Mouse (Mus musculus) embryo, embryonic 10.5 days (tissue): ENCODE results near the gene Daglb.
A peak's percentile ranks its signal among the peaks of the same experiment; 100 is the strongest.

ENCODE experiments used
- DNase-seq: peaks from one replicate; pipeline ENCODE4 v3.0.0-alpha.2; 2015; ENCODE audit warnings: low spot score

Gene Daglb

DNA sequence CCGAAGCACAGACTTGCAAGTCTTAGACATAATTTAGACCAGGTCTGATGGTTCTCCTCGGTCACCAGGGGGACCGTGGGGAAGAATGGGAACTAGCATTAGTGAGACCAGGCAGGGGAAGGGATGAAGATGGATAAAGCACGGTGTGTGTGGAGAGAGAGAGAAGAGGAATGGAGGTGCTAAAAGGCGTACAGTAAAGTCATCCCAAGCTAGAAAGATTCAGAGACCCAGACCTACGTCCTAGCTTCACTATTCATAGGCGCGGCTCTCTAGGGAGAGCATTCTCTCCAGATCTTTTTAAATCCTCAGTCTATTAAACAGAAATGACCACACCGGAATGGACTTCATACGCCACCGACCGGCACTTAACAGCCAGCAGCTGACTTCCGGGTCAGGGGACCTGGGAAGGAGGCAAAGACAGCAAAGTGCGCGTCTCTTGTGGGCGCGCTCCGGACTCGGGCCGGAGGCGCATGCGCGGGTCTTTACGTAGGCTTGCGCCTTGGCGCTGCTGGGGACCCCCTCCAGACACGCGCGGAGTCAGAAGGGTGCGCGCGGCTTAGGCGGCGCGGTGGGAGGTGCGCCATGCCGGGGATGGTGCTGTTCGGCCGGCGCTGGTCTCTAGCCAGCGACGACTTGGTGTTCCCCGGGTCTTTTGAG is at the start of gene Daglb:
Daglb (plus strand) TSS at position 485 of the 657 bp plus-strand sequence.
- DNase-seq, result peak; percentile 95

DNA sequence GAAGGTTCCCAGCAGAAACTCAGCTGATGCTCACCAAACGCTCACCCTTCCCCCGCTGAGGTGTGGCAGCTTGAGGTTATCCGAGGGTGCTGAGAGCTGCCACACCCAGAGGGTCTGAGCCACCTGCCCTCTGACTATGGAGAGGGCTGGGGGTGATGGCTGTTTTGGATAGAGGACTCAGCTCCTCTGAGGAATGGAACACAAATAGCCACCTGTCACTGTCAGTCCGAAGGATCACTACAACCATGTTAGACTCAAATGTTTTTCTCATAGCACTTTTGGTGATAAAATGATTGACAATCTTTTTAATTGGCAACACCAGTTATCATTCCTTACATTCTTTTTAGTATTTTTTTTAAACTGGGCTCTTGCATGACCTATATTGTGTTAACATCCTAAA is 42.9 kb upstream of the Daglb start:
- no peak for DNase-seq

DNA sequence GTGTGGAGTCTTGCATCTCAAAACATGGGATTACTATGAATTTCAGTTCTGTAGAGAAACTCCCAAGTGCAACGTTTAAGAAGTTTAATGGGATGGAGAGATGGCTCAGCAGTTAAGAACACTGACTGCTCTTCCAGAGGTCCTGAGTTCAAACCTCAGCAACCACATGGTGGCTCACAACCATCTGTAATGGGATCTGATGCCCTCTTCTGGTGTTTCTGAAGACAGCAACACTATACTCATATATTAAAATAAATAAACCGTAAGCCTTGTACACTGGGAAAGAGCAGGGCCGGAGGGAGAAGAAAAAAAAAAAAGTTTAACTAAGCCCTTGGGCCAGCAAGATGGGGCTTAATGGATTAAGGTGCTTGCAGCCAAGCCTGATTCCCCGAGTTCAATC is 41.4 kb upstream of the Daglb start:
- no peak for DNase-seq

DNA sequence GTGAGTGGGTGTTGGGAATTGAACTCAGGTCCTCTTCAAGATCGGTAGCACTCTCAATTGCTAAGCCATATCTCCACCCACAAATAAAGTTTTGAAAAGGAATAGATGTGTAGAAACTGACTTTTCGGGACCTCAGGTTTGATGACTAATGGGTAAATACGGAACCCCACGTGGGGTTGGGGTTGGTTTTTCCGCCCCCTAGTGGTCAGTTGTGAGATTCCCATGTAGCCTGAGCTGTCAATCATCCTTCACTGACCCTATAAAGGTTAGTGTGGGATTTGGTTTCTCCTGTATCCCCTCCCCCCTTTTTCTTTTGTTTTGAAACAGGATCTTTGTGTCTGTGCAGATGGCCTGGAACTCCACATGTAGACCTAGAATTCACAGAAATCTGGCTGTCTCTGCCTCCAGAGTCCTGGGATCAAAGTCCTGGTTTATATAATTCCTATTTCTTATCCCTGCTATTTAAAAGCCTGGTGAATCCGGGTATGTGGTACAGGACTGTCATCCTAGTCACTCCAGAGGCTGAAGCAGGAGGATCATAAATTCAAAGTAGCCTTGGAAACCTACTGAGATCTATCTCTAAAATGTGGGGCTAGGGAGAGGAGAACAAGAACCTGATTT is 40.4 kb upstream of the Daglb start:
- peak; percentile 79 for DNase-seq

DNA sequence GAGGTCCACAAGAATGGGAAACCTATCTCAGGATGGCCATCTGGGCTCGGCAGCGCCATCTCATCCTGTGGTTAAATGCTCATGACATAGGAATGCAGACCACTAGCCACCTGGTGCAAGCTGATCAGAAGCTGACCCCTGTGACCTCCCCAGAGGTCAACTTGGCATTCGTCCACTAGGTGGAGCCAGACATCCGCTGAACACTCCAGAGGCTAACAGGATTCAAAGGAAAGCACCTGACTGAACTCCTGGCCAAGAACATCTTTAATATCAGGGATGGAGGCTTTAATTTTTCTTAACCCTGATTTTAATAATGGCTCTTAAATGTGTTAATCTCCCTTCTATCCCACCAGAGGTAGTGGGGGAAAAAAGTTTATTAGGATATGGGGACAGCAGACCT is 30.0 kb upstream of the Daglb start:
- DNase-seq, result peak; percentile 88

DNA sequence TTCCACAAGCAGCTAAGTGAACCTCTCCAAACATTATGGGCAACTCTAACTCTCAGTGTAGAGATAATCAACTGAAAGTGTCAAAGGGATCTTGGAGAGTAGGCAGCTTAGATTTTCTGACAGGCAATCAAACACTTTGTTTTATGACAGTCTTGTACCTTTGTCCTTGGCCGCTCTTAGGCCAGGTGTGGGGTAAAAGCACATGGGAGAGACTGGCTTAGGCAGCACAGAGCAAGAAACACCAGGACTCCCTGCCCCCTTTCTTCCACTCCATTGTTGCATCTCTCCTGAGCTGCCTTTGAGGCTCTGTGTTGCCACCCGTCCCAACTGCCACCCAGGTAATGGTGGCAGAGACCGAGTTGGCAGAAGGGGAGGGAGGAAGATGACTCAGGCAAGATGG is 23.1 kb upstream of the Daglb start:
- no peak for DNase-seq

DNA sequence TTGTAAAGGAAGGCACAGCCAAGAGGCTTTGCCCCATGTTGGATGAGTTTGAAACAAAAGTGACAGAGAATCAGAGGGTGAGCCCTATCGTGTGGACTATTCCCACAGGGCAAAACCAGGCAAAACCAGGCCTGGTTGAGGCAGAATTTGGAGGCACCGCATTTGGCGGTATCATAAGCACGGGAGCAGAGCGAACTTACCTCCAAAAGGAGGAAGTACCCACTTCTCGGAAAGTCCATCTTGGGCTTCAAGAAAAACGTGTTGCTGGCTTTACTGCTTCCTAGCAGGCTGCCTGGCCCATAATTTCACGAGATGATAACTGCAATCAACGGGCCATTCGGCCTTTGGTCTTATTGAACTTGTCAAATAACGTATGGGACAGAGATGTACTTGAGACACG is 22.6 kb upstream of the Daglb start:
- no peak for DNase-seq

DNA sequence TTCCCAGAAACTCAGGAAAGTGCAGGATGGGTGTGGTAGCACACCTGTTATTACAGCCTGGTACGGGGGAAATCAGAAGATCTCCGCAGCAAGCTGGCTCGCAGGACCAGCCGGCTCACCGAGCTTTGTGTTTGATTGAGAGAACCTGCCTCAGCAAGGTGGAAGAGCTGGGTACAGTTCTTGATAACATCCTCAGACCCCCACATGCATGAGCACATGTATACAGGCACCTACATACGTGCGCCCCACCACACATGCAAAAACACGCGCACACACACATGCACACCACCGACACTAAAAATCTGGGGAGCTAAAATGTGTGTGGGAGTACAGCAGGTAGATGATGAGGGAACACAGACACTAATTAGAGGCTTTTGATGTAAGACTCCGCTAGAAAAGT is 713 bp upstream of the Daglb start:
- DNase-seq, result no peak

DNA sequence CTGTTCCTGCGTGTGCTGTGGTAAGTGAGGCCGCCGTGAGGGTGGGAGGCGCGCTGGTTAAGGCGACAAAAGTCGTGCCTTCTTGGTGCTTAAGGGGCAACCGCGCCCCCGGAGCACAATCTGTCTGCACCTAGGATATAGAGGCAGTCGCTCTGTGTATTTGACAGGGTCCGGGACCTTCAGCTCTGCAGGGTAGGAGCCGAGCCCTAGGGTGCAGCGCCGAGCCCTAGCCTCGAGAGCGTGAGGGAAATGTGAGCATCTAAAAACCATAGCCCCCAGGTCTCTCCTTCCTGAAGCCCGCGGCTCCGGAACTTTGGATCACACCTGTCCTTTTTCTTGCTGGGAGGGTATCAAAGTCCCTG is 354 bp downstream of the Daglb start:
- DNase-seq, result no peak

DNA sequence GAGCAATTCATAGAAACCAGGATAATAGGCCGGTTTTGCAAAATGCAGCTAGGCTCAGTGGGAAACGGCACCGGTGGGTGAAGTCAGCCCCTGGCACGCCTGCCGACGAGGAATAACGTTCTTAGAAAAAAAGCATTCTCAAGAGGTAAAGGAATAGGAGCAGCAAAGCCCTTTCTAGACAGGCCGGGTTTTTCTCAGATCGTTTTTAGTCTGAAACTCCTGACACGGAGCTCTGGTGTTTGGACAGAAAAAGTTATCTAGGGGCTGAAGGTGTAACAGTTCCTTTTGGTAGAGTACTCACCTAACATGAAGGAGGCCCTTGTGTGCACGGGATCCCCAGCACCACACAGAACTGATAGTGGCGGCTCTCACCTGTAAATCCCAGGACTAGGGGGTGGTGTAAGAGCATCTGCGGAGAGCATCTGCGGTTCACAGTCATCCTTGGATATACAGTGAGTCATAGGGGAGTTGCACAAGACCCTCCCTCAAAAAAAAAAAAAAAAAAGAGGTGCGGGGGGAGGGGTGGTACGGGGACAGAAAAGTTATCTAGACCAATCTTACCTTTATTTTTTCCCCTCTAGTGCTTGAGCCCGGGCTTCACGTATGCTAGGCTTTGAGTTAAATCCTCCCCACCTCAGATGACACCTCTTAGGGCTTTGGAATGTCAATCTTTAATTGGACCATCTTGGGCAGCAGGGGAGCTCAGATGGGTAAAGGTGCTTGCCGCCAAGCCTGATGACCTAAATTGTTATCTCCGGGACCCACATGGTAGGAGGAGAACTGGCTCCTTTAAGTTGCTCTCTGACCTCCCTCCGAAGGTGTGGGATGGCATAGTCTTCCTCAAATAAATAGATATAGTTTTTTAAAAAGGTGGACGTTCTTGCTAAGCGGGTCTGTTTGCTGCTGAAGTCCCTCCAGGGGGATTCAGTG is 1.0 kb downstream of the Daglb start:
- DNase-seq, result peak; percentile 4

DNA sequence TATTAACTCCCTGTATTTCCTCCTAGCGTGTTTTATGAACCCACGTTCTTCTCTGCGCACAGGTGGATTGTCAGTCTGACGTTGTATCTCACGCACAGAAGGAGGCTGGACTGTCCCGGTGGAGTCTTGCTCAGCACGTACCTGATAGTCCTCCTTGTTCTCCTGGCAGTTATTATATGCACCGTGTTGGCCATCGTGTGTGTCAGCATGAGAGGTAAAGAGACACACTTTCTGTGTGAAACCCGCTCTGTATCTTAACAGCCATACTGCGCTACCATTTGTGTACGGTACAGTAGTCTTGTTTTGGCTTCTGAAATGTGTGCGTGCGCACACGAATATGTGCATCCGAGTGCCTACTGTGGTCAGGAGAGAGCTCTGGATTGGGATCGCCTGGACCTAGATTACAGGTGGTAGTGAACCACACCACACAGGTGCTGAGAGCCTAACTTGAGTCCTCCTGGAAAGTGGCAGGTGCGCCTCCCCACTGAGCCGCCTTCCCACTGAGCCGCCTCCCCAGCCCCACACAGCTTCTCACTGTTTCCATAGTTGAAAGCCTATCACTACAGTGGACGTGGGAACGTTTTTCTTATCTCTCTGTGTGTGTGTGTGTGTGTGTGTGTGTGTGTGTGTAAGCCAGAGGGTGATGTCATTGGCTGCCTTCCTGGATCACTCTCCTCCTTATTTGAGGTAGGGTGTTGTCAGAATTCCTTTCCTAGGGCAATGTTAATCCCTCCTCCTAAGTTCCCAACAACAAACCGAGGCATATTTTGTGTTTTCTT is 2.7 kb downstream of the Daglb start:
- DNase-seq, result no peak

DNA sequence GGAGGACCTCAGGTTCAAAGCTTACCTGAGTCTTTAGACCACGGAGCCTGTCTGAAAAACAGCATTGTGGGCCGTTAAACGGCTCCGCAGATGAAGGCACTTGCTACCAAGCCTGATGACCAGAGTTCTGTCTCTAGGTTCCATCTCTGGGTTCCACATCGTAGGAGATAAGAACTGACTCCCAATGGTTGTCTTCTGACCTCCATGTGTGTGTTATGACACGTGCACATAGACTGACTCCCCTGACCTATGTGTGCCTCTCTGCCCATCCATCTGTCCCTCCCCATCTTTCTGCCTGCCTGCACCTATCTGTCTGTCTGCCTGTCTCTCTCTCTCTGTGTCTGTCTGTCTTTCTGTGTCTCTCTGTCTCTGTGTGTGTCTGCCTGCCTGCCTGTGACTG is 3.5 kb downstream of the Daglb start:
- no peak for DNase-seq

DNA sequence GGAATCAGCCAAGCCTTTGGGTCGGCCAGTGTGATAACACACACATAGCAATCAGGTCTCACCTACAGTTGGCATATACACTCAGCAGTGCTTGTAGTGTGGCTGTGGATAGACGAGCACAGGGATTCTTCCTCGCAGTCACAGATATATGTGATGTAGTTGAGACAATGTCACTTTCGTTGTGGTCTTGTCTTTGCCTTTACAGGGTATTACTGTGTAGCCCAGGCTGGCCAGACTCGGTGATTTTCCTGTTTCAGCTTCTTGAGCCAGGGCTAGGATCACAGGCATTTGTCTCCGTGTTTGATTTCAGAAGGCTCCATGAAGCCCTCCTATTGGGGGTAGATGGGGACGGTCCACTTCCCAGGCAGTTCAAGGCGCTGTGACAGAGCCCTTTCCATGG is 5.2 kb downstream of the Daglb start:
- DNase-seq, result no peak

DNA sequence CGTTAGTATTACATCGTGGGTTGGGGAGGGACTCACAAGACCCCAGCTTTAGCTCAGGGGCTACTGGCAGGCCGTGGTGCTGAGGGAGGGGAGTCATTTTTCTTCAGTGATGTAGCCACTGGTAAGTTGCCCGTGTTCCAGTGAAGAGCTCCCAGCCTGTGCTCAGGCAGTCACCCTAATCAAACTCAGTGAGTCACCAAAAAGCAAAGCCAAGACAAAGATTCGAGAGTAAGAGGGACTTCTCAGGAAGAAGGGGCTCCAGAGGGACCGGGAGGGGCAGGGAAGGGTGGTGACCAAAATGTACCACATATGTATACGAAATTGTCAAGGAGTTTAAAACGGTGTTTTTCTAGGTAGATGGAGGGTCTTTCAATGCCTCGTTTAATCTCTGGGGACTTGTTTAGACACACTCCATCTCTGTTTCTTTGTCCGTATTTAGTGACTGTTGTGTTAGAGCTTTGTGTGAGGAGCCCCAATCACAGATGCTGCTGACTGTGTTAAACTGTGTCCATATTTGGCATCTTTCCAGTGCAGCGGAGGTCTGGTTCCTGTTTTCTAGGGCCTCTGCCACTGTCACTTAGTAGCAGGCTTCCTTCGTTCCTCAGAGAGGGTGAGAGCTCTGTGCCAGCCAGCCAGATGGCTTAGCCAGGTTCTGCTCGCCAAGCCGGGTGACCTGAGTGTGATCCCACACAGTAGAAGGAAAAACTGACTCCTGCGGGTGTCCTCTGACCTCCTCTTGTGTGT is 6.2 kb downstream of the Daglb start:
- DNase-seq, result peak; percentile 3

DNA sequence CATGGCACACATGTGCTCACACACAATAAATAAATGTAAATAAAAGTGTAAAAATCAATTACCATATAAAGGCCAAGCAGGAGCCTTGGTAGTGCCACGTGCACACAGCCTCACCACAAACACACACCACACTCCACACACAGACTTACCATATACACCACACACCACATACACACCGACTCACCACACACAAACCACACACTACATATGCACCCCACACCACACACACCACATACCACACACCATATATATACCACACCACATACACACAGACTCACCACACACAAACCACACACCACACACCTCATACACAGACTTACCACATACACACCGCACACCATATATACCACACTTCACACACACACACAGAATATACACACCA is 6.8 kb downstream of the Daglb start:
- no peak for DNase-seq

DNA sequence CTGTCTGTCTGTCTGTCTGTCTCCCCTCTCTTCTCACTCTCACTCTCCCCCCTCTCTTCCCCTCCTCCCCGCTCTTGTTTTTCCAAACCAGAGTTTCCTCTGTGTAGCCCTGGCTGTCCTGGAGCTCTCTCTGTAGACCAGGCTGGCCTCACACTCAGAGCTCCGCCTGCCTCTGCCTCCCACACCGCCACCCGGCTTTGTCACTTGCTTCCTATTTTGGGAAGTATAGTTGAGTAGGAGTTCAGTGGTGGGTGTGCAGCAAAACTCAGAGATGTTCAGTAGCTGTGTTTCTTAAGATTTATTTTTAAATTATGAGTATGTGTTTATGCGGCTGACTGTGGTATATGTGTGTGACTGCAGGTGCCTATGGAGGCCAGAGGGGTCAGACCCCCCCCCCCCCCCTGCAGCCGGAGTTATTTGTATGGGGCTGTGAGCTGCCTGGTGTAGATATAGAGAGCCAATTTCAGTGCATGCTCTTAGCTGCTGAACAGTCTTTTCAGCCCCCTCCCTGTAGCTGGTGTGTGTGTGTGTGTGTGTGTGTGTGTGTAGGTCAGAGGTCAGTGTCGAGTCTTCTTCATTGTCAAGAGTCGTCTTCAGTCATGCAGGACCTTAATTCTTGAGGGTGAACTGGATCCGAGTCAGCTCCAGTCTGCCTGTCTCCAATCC is 7.7 kb downstream of the Daglb start:
- DNase-seq, result no peak

DNA sequence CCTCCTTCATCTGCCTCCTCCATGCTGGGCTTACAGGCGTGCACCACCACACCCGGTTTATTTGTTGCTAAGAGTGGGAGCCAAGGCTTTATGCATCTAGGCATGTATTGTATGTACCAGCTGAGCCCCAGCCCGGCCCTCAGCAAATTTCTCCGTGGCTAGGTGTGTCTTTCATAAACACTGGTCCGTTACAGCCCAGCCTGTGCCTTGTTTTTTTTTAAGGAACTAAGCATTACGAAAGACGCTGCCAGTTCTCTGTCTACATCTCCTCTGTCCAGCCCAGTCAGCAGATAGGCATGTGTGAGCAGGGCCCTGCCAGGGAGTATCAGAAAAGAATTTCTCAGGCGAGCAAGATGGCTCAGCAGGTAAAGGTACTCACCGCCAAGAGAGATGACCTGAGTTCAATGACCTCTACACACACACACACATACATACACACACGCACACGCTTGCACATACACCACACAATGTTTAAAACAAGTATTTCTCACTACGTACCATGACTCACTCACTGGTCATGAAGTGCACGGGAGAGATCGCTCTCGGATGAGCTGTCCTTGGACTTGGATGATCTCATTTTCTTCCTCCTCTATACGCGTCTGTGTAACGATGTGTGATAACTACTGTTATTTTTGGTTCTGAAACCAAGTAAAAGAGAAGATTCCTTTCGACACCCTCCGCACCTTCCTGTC is 10.9 kb downstream of the Daglb start:
- no peak for DNase-seq

DNA sequence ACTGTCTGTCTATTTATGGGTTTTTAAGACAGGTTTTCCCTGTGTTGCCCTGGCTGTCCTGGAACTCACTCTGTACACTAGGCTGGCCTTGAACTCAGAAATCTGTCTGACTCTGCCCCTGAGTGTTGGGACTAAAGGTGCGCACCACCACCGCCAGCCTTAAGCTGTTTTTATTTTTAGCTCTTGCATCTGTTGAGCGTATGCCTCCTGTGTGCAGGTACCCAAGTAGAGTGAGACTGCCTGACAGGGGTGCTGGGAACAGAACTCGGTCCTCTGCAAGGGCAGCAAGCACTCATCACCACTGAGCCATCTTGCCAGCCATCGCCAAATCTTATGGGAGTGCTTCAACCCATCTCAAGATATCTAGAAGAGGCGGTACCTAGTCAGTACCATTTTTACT is 11.6 kb downstream of the Daglb start:
- no peak for DNase-seq

DNA sequence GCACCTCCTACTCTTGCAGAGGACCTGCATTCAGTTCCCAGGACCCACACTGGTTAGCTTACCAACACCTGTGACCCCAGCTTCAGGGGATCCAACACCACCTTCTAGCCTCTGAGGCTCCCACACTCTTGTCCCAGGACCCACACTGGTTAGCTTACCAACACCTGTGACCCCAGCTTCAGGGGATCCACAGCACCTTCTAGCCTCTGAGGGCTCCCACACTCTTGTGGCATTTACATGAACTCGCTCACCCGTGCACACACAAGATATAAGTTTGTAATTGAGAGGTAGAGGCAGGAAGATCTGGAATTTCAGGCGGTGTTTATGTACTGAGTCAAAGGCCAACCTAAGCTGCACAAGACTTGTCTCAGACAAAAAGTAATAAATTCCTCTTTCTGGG is 13.5 kb downstream of the Daglb start:
- no peak for DNase-seq

DNA sequence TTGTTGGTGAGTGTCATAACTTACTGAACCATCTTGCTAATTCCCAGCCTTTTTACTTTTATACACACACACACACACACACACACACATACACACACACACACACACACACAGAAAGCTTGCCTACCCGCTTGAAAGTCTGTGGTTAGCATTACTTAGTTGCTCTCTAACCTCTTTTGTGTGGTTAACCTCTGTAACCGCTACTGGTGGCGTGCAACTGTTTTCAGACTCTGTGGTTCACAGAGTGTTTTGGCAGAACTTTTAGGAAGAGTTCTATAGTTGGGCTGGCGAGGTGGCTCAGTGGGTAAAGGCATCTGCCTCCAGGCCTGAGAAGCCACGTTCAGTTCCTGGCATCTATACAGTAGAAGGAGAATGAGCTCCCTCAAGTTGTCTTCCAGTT is 20.6 kb downstream of the Daglb start:
- DNase-seq, result no peak

DNA sequence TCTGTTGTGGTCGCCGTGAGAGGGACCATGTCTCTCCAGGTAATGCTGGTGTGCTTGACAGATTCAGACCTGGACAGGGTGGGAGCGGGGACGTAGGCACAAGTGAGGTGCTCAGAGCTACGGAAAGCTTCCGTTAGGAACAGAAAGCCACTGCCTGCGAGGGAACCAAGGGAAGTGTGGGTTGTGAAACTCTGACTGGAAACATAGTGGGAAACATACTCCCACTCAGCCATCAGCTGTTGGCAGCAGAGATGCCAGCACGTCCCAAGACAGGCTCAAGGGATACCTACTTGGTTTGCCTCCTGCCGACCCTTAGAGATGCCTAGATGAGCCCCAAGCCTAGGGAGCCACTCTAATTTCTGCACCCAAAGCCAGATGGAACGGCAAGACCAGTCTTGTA is 22.8 kb downstream of the Daglb start:
- no peak for DNase-seq
